Mouse (Mus musculus) activated CD4-positive, CD25-positive, alpha-beta regulatory T cell (primary cell): ENCODE measurements around the gene Heatr5b. TPM values are rescaled to one million over a fixed set of nuclear protein-coding genes. Genes with fewer than 3 reads are reported as not detected.

Experiments used
- polyA plus RNA-seq, 2 experiments: library from polyadenylated mRNA; unstranded; fragments of 100-300 nt; shearing (Covaris generic); gene quantifications; one replicate each; pipeline ENCODE4 v1.2.1; 2017

The Heatr5b gene
- polyA plus RNA-seq, result 10 to 100 TPM; 13.2 to 21.5 TPM

DNA sequence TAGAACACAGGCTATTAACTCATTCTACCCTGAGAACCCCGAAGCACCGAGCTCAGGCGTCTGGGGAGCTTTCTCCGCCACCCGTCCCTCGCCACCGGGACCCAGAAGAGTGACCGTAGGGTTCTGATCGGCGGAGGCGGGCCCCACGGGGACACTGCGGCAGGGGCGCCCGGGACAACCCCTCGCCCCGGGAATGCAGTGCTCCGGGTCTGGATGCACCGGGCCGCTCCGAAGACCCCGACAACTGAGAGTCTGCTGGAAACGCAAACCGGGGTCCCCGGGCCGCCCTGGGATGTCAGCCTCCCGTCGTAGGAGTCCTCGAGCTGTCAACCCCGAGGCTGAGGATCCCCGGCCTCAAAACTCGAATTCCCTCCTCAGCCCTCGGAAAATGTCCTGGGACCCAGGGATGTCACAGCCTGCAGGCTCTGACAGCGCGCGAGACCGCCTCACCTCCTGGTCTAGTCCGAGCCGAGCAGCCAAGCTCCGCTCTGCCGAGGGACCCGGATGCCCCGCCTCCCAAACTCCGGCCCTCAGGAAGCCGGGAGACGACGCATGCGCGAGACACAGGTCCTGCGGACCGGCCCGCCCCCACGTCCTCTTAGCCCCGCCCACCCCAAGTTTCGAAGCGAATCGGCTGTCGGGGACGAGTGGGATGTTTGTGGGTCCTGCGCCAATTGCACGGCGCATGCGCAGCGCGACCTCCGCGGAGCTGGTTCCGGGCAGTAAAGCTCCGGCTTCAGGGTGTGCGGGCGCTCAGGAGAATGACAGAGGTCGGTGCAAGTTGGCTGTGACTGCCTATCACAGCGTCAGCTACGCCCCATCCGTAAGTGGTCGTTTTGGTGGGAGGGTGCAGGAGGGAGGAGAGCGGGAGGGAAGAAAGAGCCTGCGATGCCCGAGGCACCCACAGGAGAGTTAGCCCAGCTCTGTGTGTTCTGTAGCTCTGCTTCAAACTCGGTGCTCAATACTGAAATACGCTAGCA lies at the start of gene Heatr5b, which contains the start of gene Gpatch11:
Gene Heatr5b, minus strand, starts transcription at position 509 of the 980 bp plus-strand sequence.
Gene Gpatch11, plus strand, starts transcription at position 712 of the 980 bp plus-strand sequence.

DNA sequence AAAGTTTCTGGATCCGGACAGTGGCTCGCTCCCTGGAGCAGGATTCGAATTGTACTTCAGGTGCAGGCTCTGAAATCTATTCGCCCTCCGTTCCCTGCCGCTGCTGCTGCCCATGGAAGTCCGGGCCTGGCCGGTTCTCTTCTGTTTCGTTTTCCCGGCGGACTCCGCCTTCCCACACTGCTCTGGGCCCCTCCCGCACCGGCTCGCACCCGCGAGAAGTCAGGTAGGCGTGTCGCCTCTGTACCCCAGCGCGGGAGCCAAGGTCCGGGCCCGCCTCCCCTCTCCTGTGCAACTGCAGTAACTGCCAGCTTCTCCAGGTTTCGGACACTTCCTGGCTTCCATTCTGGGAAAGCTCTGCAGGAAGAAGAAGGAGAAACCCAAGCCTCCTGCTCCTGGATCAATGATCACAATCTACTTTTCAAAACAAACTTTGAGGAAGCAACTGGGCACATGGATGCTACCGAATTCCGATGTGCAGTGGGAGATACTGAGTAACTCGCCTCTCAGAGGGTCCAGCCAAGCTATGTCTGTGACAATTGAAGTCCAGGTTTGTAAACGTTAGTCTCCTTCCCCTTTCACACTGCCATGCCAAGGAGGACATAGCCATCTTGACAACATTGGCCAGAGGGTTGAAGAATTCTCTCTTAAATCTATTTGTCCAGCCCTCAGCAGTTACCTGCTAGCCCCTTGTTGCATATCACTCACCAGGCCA lies 47.4 kb upstream of the Heatr5b start, which contains the start of gene Eif2ak2:
Gene Eif2ak2, minus strand, starts transcription at position 173 of the 712 bp plus-strand sequence.

DNA sequence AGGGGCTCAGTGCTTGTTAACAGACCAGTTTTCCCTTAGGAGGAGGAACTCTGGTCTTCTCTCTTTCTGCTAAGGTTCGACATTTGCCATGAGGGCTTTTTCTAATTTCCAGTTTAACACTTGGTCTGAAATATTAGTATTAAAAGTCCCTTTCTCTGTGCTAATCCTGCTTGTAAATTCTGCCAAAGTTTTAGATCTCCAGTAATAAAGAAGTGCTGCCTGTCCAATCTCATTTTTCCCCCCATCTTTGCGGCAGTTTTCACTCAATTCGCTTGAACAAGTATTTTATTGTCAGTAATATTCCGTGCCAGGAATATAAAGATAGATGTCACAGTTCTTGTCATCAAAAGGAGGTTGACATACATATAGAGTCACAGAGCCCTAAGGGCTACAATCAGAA lies 98.1 kb downstream of the Heatr5b start, which contains the start of gene Strn:
Gene Strn, minus strand, starts transcription at position 101 of the 400 bp plus-strand sequence.

Other genes with a start within 250 kb of the Heatr5b start
- 10 to 100 TPM in 1 of 2 experiments, 1 to 10 TPM in 1; 8.7 to 16.2 TPM for gene Strn, start 98.2 kb downstream of the Heatr5b start, polyA plus RNA-seq
- gene Gpatch11, start 203 bp upstream of the Heatr5b start, polyA plus RNA-seq, result 10 to 100 TPM; 78.5 to 87.0 TPM
- gene Eif2ak2, start 47.2 kb upstream of the Heatr5b start, polyA plus RNA-seq, result 10 to 100 TPM; 10.0 to 31.3 TPM
- gene Sult6b1, start 71.6 kb upstream of the Heatr5b start, polyA plus RNA-seq, result 1 to 10 TPM in 1 of 2 experiments, not detected in 1; 1.5 TPM
- 10 to 100 TPM; 56.2 to 58.2 TPM for gene Cebpzos, start 81.1 kb upstream of the Heatr5b start, polyA plus RNA-seq
- 100 to 1,000 TPM in 1 of 2 experiments, 10 to 100 TPM in 1; 65.6 to 103 TPM for gene Cebpz, start 101.7 kb upstream of the Heatr5b start, polyA plus RNA-seq
- 10 to 100 TPM; 43.9 to 51.6 TPM for gene Ndufaf7, start 101.8 kb upstream of the Heatr5b start, polyA plus RNA-seq
- gene Prkd3, start 185.5 kb upstream of the Heatr5b start, polyA plus RNA-seq, result 10 to 100 TPM; 11.1 to 13.1 TPM
- gene Qpct, start 216.5 kb upstream of the Heatr5b start, polyA plus RNA-seq, result 1 to 10 TPM; 1.0 to 1.6 TPM